Mouse (Mus musculus) forebrain, embryonic 10.5 days (tissue): Measurements from ENCODE around the gene Krcc1. TPM values are rescaled to one million over a fixed set of nuclear protein-coding genes. Genes with fewer than 3 reads are reported as not detected.

ENCODE experiments used
- DNase-seq: peaks from one replicate; pipeline ENCODE4 v3.0.0-alpha.2; 2017; ENCODE audit warnings: low spot score; ENCODE audit errors: extremely low spot score
- H3K27ac ChIP-seq: fragments of 300-500 bp; sonication (generic); 2 replicates; pipeline ENCODE4 v1.5.1; 2016; ENCODE audit warnings: mild to moderate bottlenecking
- H3K27me3 ChIP-seq: fragments of 300-500 bp; sonication (generic); 2 replicates; pipeline ENCODE4 v1.6.1; 2016; ENCODE audit warnings: mild to moderate bottlenecking; ENCODE audit not compliant: poor library complexity, severe bottlenecking
- H3K36me3 ChIP-seq: fragments of 300-500 bp; sonication (generic); replicated peaks from 2 replicates; pipeline ENCODE4 v1.6.1; 2016; ENCODE audit warnings: mild to moderate bottlenecking, moderate library complexity
- H3K4me1 ChIP-seq: fragments of 300-500 bp; sonication (generic); 2 replicates; pipeline ENCODE4 v1.6.1; 2016
- H3K4me3 ChIP-seq: fragments of 300-500 bp; sonication (generic); 2 replicates; pipeline ENCODE4 v1.5.1; 2016; ENCODE audit warnings: mild to moderate bottlenecking, moderate library complexity
- H3K9me3 ChIP-seq: fragments of 300-500 bp; sonication (generic); 2 replicates; pipeline ENCODE4 v1.6.1; 2016; ENCODE audit warnings: mild to moderate bottlenecking, moderate library complexity
- WGBS: fragments of 180-500 bp; shearing (Covaris S2); methylation state at CpG from one replicate; pipeline ENCODE4 v1.1.7; 2016; 5-methylcytosine and 5-hydroxymethylcytosine counted together
- polyA plus RNA-seq: library from polyadenylated mRNA; unstranded; fragments of >200 nt; fragmentation: Nextera tagmentation; extraction: Ambion mirVana; gene quantifications from 2 replicates; pipeline ENCODE4 v1.2.1, GENCODE M21; 2016

The Krcc1 gene
- polyA plus RNA-seq = 30.1 and 31.9 TPM in 2 replicates

- Histone ChIP-seq H3K4me1 (peaks cover 18% of the 10 kb centered on the region), H3K36me3 (no peaks in the 10 kb centered on the region), H3K4me3 (peak within 1 kb of the TSS; percentile 94), H3K27me3 (no peaks in the 10 kb centered on the region), H3K9me3 (no peaks in the 10 kb centered on the region), H3K27ac (peak within 1 kb of the TSS; percentile 99)
- WGBS = under 1% methylated on average over 77 of the region's 84 CpGs
- peak; percentile 93 for DNase-seq
Observed at GRCm38 (mm10) chr6:71271389-71272315, at the start of gene Krcc1. Gene Krcc1 (plus strand): TSS chr6:71271677.

DNA sequence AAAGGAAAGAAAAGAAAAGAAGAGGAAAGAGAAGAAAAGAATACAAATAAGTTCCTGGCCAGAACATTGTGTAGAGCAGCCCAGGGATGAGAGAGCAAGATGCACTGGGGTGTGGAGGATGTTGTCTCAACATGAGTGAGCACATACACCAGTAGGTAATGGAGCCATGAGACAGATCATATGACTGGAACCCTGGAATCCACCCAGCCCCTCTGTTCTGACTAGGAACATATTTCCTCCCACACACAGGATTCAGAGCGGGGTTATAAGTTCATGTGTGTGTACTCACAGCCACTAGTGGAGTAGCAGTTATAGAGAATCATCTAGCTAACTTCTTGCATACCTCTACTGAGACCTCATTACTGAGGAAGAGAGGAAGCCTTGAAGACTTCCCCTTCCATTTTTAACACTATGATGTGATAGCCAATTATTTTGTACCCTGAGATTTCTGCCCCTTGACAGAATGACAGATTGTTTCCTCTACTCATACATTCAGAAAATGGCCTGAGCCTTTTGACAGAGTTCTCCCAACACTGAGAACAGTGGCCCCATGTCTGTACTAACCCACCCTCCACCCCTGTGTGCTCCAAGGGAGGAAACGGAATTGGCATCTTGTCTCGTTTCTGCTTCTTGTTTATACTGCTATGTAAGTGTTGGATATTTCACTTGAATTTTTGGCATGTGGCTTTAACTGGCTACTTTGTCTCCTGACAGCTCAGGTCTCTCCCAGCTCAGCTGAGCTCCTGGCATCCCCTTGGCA lies 47.1 kb upstream of the Krcc1 start:
- no peak for DNase-seq
- peaks cover 26% of the 10 kb centered on the region for H3K4me1 ChIP-seq
- H3K27me3 ChIP-seq = no peaks in the 10 kb centered on the region
- no peaks in the 10 kb centered on the region for H3K9me3 ChIP-seq
- 97% methylated on average over 3 of the region's 3 CpGs for WGBS
- H3K36me3 ChIP-seq = no peaks in the 10 kb centered on the region
- no peak overlapping the region for H3K4me3 ChIP-seq
- H3K27ac ChIP-seq = no peak overlapping the region

- Histone ChIP-seq H3K27ac (peak overlapping the region; percentile 66), H3K9me3 (no peaks in the 10 kb centered on the region), H3K4me1 (peaks cover 26% of the 10 kb centered on the region), H3K27me3 (no peaks in the 10 kb centered on the region), H3K4me3 (no peak overlapping the region), H3K36me3 (no peaks in the 10 kb centered on the region)
- no peak for DNase-seq
- 26% methylated on average over 6 of the region's 6 CpGs for WGBS
Observed at GRCm38 (mm10) chr6:71226544-71226943, 44.9 kb upstream of the Krcc1 start.

- Histone ChIP-seq H3K36me3 (no peaks in the 10 kb centered on the region), H3K4me1 (peaks cover 26% of the 10 kb centered on the region), H3K27ac (peak overlapping the region; percentile 77), H3K4me3 (no peak overlapping the region), H3K9me3 (no peaks in the 10 kb centered on the region), H3K27me3 (no peaks in the 10 kb centered on the region)
- peak; percentile 31 for DNase-seq
- 6% methylated on average over 7 of the region's 7 CpGs for WGBS
Observed at GRCm38 (mm10) chr6:71227157-71227770, 44.2 kb upstream of the Krcc1 start.

DNA sequence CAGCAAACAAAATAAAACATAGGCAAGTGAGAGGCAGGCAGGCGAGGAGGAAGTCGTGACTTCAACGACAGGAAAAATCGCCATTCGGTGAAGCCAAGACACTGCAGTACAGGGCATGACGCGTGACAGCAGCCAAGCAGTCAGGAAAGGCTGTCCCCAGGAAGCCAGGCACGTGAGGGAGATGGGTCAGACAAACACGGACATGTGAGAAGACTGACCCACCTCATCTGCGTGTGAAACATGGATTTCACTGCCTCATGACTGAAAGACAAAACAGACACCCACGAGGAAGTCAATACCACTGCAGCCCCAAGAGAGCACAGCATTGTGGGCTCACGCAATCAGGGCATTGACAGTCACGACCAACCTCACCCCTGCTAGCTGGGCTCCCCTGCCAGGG lies 36.4 kb upstream of the Krcc1 start:
- WGBS = 88% methylated on average over 13 of the region's 13 CpGs
- Histone ChIP-seq H3K9me3 (no peaks in the 10 kb centered on the region), H3K4me1 (no peaks in the 10 kb centered on the region), H3K27me3 (no peaks in the 10 kb centered on the region), H3K36me3 (no peaks in the 10 kb centered on the region), H3K27ac (no peak overlapping the region), H3K4me3 (no peak overlapping the region)
- DNase-seq = no peak

- no peak for DNase-seq
- H3K27me3 ChIP-seq = no peaks in the 10 kb centered on the region
- H3K27ac ChIP-seq = no peak overlapping the region
- no peaks in the 10 kb centered on the region for H3K9me3 ChIP-seq
- H3K4me1 ChIP-seq = no peaks in the 10 kb centered on the region
- WGBS = 75% methylated on average over 3 of the region's 3 CpGs
- no peaks in the 10 kb centered on the region for H3K36me3 ChIP-seq
- no peak overlapping the region for H3K4me3 ChIP-seq
Observed at GRCm38 (mm10) chr6:71235944-71236343, 35.5 kb upstream of the Krcc1 start.

- WGBS = 84% methylated on average over 6 of the region's 6 CpGs
- Histone ChIP-seq H3K27ac (no peak overlapping the region), H3K4me1 (no peaks in the 10 kb centered on the region), H3K9me3 (no peaks in the 10 kb centered on the region), H3K4me3 (no peak overlapping the region), H3K27me3 (no peaks in the 10 kb centered on the region), H3K36me3 (no peaks in the 10 kb centered on the region)
- no peak for DNase-seq
Observed at GRCm38 (mm10) chr6:71236506-71236905, 35.0 kb upstream of the Krcc1 start.

- no peak overlapping the region for H3K4me3 ChIP-seq
- H3K9me3 ChIP-seq = no peaks in the 10 kb centered on the region
Observed at GRCm38 (mm10) chr6:71237031-71237431, 34.4 kb upstream of the Krcc1 start.

DNA sequence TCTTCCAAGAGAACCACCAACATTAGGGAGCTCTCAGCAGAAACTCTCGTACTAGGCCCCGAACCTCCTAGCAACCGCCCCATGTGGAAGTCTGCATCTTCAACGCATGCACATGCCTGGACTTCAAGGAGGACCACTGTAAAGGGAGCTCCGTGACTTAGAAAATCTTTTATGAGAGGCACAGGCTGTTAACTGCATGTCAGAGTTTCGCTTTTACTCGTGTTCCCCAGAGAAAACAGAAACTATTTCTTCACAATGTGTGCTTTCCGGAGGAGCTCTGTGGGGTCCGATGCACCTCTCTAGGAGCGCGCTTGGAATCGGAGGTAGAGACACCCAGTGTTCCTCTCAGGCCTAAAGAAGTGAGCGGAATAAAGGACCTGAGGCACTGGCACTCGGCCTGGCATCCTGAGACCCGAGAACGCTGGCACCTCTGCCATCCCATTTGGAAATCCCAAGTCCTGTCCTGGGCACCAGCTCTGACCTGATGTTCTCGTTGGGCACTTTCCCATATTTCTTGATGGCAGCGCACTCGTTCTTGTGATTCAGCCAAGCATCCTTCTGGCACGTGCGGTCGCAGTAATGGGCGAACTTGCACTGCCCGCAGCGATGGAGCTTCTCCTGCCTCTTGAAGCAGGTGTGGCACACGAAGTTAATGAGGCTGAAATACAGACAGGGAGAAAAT lies 32.3 kb upstream of the Krcc1 start:
- Histone ChIP-seq H3K9me3 (no peaks in the 10 kb centered on the region), H3K36me3 (no peaks in the 10 kb centered on the region), H3K27ac (no peak overlapping the region), H3K4me1 (no peaks in the 10 kb centered on the region), H3K4me3 (no peak overlapping the region), H3K27me3 (no peaks in the 10 kb centered on the region)
- 94% methylated on average over 26 of the region's 26 CpGs for WGBS
- no peak for DNase-seq

More at GRCm38 (mm10) chr6:71237031-71237431, 34.4 kb upstream of the Krcc1 start:
- WGBS = 89% methylated on average over 6 of the region's 6 CpGs
- no peaks in the 10 kb centered on the region for H3K4me1 ChIP-seq
- no peaks in the 10 kb centered on the region for H3K27me3 ChIP-seq
- no peaks in the 10 kb centered on the region for H3K36me3 ChIP-seq
- H3K27ac ChIP-seq = no peak overlapping the region
- no peak for DNase-seq

GRCm38 (mm10) chr6:71240831-71241230 lies 30.6 kb upstream of the Krcc1 start:
- Histone ChIP-seq H3K4me3 (no peak overlapping the region), H3K9me3 (no peaks in the 10 kb centered on the region), H3K27me3 (no peaks in the 10 kb centered on the region), H3K4me1 (no peaks in the 10 kb centered on the region), H3K36me3 (no peaks in the 10 kb centered on the region), H3K27ac (no peak overlapping the region)
- DNase-seq = no peak
- 92% methylated on average over 7 of the region's 7 CpGs for WGBS

DNA sequence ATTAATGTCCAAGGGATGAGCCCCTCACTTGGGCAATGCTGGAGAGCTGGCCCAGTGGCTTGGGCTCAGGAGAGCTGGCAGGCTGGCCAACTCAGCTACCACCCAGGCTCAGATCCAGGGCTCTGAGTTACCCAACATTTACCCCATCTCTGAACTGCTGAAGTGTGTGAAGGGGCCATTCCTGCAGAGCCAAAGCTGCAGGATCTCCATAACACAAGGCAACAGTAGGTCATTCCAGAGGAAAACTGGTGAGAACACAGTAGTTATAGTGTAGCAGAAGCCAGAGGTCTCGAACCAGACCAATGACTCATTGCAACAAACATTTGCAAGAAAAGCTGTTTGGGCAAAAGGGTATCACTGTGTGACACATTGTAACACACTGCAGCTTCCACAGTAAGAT lies 28.7 kb upstream of the Krcc1 start:
- 94% methylated on average over 1 of the region's 1 CpGs for WGBS
- no peaks in the 10 kb centered on the region for H3K36me3 ChIP-seq
- H3K4me3 ChIP-seq = no peak overlapping the region

DNA sequence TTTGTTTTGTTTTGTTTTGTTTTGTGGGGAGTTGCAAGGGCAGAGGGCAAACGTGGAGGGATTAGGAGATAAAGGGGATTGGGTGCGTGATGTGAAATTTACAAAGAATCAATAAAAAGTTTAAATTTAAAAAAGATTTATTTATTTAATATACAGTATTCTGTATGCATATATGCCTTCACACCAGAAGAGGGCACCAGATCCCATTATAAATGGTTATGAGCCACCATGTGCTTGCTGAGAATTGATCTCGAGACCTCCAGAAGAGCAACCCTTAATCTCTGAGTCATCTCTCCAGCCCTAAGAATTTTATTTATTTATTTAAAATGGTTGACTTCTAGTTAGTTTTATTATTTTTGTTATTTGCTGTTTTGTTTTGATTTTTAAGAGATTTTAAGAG lies 28.2 kb upstream of the Krcc1 start:
- 91% methylated on average over 3 of the region's 3 CpGs for WGBS
- Histone ChIP-seq H3K27me3 (no peaks in the 10 kb centered on the region), H3K4me1 (no peaks in the 10 kb centered on the region), H3K36me3 (no peaks in the 10 kb centered on the region), H3K4me3 (no peak overlapping the region), H3K27ac (no peak overlapping the region), H3K9me3 (no peaks in the 10 kb centered on the region)
- DNase-seq = no peak

More for the DNA sequence above, 28.7 kb upstream of the Krcc1 start:
- no peaks in the 10 kb centered on the region for H3K4me1 ChIP-seq
- H3K9me3 ChIP-seq = no peaks in the 10 kb centered on the region
- no peak for DNase-seq
- H3K27ac ChIP-seq = no peak overlapping the region
- no peaks in the 10 kb centered on the region for H3K27me3 ChIP-seq
